Mouse (Mus musculus) CH12.LX (cell line): Measurements from ENCODE around the gene Tle6. TPM values are rescaled to one million over a fixed set of nuclear protein-coding genes. Genes with fewer than 3 reads are reported as not detected.

Experiments
- DNase-seq: peaks from one replicate; pipeline ENCODE4 v3.0.0-alpha.2; 2013; ENCODE audit errors: extremely low read depth
- H3K27ac ChIP-seq: 2 replicates; pipeline ENCODE4 v1.5.1; 2012; ENCODE audit warnings: low read depth, mild to moderate bottlenecking, control low read depth, moderate library complexity; ENCODE audit not compliant: insufficient read depth
- H3K27me3 ChIP-seq: replicated peaks from 2 replicates; pipeline ENCODE3; 2012; ENCODE audit warnings: inconsistent platforms
- H3K36me3 ChIP-seq, 2 experiments: replicated peaks in 1 of 2; 2 replicates each; pipeline versions ENCODE3 to v1.6.1; 2012; ENCODE audit warnings: inconsistent platforms in 1 of 2, low read length in 1 of 2, mild to moderate bottlenecking in 1 of 2, mixed read lengths in 1 of 2, moderate library complexity in 1 of 2; ENCODE audit not compliant: control insufficient read depth in 1 of 2, insufficient read depth in 1 of 2
- H3K4me1 ChIP-seq, 2 experiments: 2 replicates each; pipeline ENCODE4 v1.6.1; 2012; ENCODE audit warnings: inconsistent platforms in 1 of 2, moderate library complexity in 1 of 2; ENCODE audit not compliant: insufficient read depth in 2 of 2, control insufficient read depth in 1 of 2
- H3K4me2 ChIP-seq: 2 replicates; pipeline ENCODE4 v1.6.1; 2012; ENCODE audit warnings: low read depth, mild to moderate bottlenecking, control low read depth; ENCODE audit not compliant: poor library complexity, insufficient read depth, severe bottlenecking
- H3K4me3 ChIP-seq, 3 experiments: fragments of 150-350 bp in 1 of 3; sonication (generic) in 1 of 3; replicated peaks in 1 of 3; 2 replicates each; pipeline versions ENCODE3 to v1.5.1; 2011 to 2012; ENCODE audit warnings: low read depth in 2 of 3, low read length in 2 of 3, mild to moderate bottlenecking in 2 of 3, moderate library complexity in 2 of 3, control low read depth in 1 of 3, improper control_type of control experiment in 1 of 3, inconsistent platforms in 1 of 3, mixed read lengths in 1 of 3; ENCODE audit not compliant: poor library complexity in 1 of 3
- H3K79me2 ChIP-seq: replicated peaks from 2 replicates; pipeline ENCODE4 v1.6.1; 2012; ENCODE audit warnings: mild to moderate bottlenecking, moderate library complexity; ENCODE audit not compliant: control insufficient read depth, poor library complexity, insufficient read depth, severe bottlenecking; ENCODE audit errors: extremely low read depth
- H3K9ac ChIP-seq: 2 replicates; pipeline ENCODE4 v1.6.1; 2012; ENCODE audit warnings: low read depth, mild to moderate bottlenecking, control low read depth, moderate library complexity; ENCODE audit not compliant: insufficient read depth
- H3K9me3 ChIP-seq: replicated peaks from 2 replicates; pipeline ENCODE3; 2012; ENCODE audit warnings: low read length, inconsistent platforms, mixed read lengths
- BHLHE40 ChIP-seq: IDR thresholded peaks from 2 replicates; pipeline ENCODE4 v1.6.1; 2011; ENCODE audit warnings: mild to moderate bottlenecking, low read depth, low read length, improper control_type of control experiment
- CTCF ChIP-seq, 2 experiments: IDR thresholded peaks in 1 of 2; conservative IDR thresholded peaks in 1 of 2; 2 replicates each; pipeline ENCODE4 v1.5.1; 2011 to 2012; ENCODE audit warnings: low read depth in 2 of 2, low read length in 2 of 2, improper control_type of control experiment in 1 of 2, inconsistent platforms in 1 of 2, mild to moderate bottlenecking in 1 of 2, moderate library complexity in 1 of 2
- ELF1 ChIP-seq: IDR thresholded peaks from 2 replicates; pipeline ENCODE4 v1.6.1; 2014; ENCODE audit warnings: low read depth, mild to moderate bottlenecking, inconsistent platforms, low read length, improper control_type of control experiment
- HCFC1 ChIP-seq: IDR thresholded peaks from 2 replicates; pipeline ENCODE4 v1.6.1; 2012; ENCODE audit warnings: low read depth, mild to moderate bottlenecking, inconsistent platforms, low read length, improper control_type of control experiment
- IRF4 ChIP-seq: IDR thresholded peaks from 2 replicates; pipeline ENCODE4 v1.6.1; 2014; ENCODE audit warnings: low read depth, mild to moderate bottlenecking, inconsistent platforms, low read length, improper control_type of control experiment
- JUND ChIP-seq: conservative IDR thresholded peaks from 2 replicates; pipeline ENCODE4 v1.6.1; 2011; ENCODE audit warnings: low read depth, low read length, improper control_type of control experiment
- MAX ChIP-seq: IDR thresholded peaks from 2 replicates; pipeline ENCODE4 v1.6.1; 2011; ENCODE audit warnings: low read length, improper control_type of control experiment
- MEF2A ChIP-seq: IDR thresholded peaks from 2 replicates; pipeline ENCODE4 v1.6.1; 2014; ENCODE audit warnings: low read depth, mild to moderate bottlenecking, inconsistent platforms, low read length, improper control_type of control experiment, borderline replicate concordance
- NELFE ChIP-seq: IDR thresholded peaks from 2 replicates; pipeline ENCODE4 v1.6.1; 2011; ENCODE audit warnings: low read depth, low read length, improper control_type of control experiment
- PAX5 ChIP-seq: IDR thresholded peaks from 2 replicates; pipeline ENCODE4 v1.6.1; 2012; ENCODE audit warnings: low read length, inconsistent platforms, mixed read lengths
- POLR2A ChIP-seq: IDR thresholded peaks from 2 replicates; pipeline ENCODE4 v1.6.1; 2011; ENCODE audit warnings: low read depth, mild to moderate bottlenecking, improper control_type of control experiment, low read length
- RAD21 ChIP-seq: IDR thresholded peaks from 2 replicates; pipeline ENCODE4 v1.6.1; 2011; ENCODE audit warnings: low read depth, mild to moderate bottlenecking, low read length, improper control_type of control experiment, moderate library complexity
- TCF12 ChIP-seq: IDR thresholded peaks from 2 replicates; pipeline ENCODE4 v1.6.1; 2014; ENCODE audit warnings: low read depth, mild to moderate bottlenecking, inconsistent platforms, low read length, improper control_type of control experiment
- UBTF ChIP-seq: IDR thresholded peaks from 2 replicates; pipeline ENCODE4 v1.6.1; 2012; ENCODE audit warnings: low read depth, mild to moderate bottlenecking, inconsistent platforms, low read length, improper control_type of control experiment, moderate library complexity
- USF1 ChIP-seq: IDR thresholded peaks from 2 replicates; pipeline ENCODE4 v1.6.1; 2014; ENCODE audit warnings: low read depth, mild to moderate bottlenecking, inconsistent platforms, low read length, improper control_type of control experiment
- ZC3H11A ChIP-seq: IDR thresholded peaks from 2 replicates; pipeline ENCODE4 v1.6.1; 2012; ENCODE audit warnings: low read depth, mild to moderate bottlenecking, inconsistent platforms, low read length, improper control_type of control experiment
- ZKSCAN1 ChIP-seq: IDR thresholded peaks from 2 replicates; pipeline ENCODE4 v1.6.1; 2012; ENCODE audit warnings: low read depth, inconsistent platforms, low read length, improper control_type of control experiment, borderline replicate concordance
- ZMIZ1 ChIP-seq: IDR thresholded peaks from 2 replicates; pipeline ENCODE4 v1.6.1; 2012; ENCODE audit warnings: low read depth, mild to moderate bottlenecking, inconsistent platforms, low read length, improper control_type of control experiment
- dilution Hi-C: fragments of 300-500 bp; cut with MboI; formaldehyde crosslinking; loops from 2 replicates; pipeline ENCODE4 v1.14.3; 2020; ENCODE audit warnings: low sequenced_read_pairs; ENCODE audit not compliant: extremely low pct_unique_long_range_greater_than_20kb, extremely low pct_ligation_motif_present
- in situ Hi-C: fragments of 300-500 bp; cut with MboI; formaldehyde crosslinking; loops from 3 replicates; pipeline ENCODE4 v1.14.3; 2019; ENCODE audit warnings: low sequenced_read_pairs, low pct_ligation_motif_present, low pct_unique_long_range_greater_than_20kb, mixed read lengths
- polyA plus RNA-seq: library from polyadenylated mRNA; unstranded; fragments of >175 nt; gene quantifications from 2 replicates; pipeline ENCODE4 v1.2.1, GENCODE M21; 2012; ENCODE audit warnings: low read depth; ENCODE audit not compliant: insufficient read length
- total RNA-seq, 2 experiments: library from RNA; depleted of rRNA; stranded (reverse); fragments of 300-350 nt in 1 of 2; fragments of >200 nt in 1 of 2; gene quantifications; 2 replicates each; pipeline ENCODE4 v1.2.3; 2012 to 2014

The Tle6 gene
- total and polyA plus RNA-seq, 3 experiments = 0.39 to 1.3 (median 1.2) TPM

DNA sequence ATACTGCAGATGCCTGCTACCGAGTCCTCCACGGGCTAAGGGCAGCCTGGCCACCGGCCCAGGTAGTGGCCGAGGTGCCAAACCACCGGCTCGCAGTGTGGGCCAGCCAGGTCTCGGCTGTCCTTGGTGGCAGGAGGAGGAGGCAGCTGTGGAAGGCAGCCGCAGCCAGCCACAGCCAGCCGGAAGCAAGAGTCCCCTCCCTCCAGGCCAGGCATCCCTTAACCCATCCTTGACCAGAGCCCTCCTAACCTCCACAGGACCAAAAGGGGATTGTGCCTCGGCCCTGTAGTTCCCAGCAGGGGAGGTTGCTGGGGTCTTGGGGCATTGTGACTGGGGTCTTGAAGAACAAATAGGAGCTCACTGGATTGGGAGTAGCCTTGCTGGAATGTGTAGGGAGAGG, 36.7 kb downstream of the Tle6 start:
- TF ChIP-seq POLR2A (no peak), HCFC1 (no peak), PAX5 (no peak)
- TF ChIP-seq, all 38 proteins: peak for 0
- no peak for DNase-seq
- dilution Hi-C loops (no loop called here), in situ Hi-C loops (loop anchor here (5.0 kb wide), 1 partner anchor 38 kb away; the partner anchor contains the start of gene Tle6)
- no peak overlapping the region for H3K4me2 ChIP-seq
- peaks cover 8 to 25% of the 10 kb centered on the region in 2 experiments for H3K36me3 ChIP-seq
- no peak overlapping the region for H3K4me3 ChIP-seq
- H3K9ac ChIP-seq = no peak overlapping the region
- H3K27ac ChIP-seq = no peak overlapping the region
- no peaks in the 10 kb centered on the region for H3K9me3 ChIP-seq
- peaks cover 5 to 8% of the 10 kb centered on the region in 2 experiments; a peak in 3 of 4 replicates for H3K4me1 ChIP-seq
- peaks cover 82% of the 10 kb centered on the region for H3K27me3 ChIP-seq
- peaks cover 14% of the 10 kb centered on the region; the same call in 1 of the 2 replicates for H3K79me2 ChIP-seq

DNA sequence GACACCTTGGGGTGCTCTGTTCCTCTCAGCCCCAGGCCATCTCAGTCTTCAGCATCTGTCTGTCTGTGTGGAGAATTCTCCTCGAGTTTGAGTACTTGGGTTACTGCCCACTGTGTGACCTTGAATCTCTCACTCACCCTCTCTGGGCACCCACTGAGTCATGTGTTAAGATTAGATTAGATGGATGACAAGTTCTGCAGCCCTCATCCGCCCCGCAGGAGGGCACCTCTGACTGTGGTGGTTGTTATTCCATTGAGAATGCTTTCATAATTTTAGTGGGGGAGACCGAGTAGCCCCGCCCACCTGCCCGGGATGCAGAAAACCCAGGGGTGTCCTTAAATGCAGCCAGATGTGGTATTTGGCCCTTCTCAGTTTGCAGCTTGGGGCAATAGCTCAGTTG, 37.4 kb downstream of the Tle6 start:
- H3K9ac ChIP-seq = no peak overlapping the region
- no peak overlapping the region for H3K27ac ChIP-seq
- no peak overlapping the region for H3K4me2 ChIP-seq
- H3K4me1 ChIP-seq = peaks cover 5 to 8% of the 10 kb centered on the region in 2 experiments; a peak in 3 of 4 replicates
- dilution Hi-C loops = no loop called here
- no peaks in the 10 kb centered on the region for H3K9me3 ChIP-seq
- no peak overlapping the region for H3K4me3 ChIP-seq
- H3K27me3 ChIP-seq = peaks cover 80% of the 10 kb centered on the region
- peaks cover 8 to 25% of the 10 kb centered on the region in 2 experiments for H3K36me3 ChIP-seq
- peaks cover 14% of the 10 kb centered on the region; the same call in 1 of the 2 replicates for H3K79me2 ChIP-seq
- no peak for DNase-seq
- TF ChIP-seq ELF1 = no peak
- TF ChIP-seq NELFE = no peak
- in situ Hi-C loops = loop anchor here (5.0 kb wide), 1 partner anchor 39 kb away; the partner anchor contains the start of gene Tle6

DNA sequence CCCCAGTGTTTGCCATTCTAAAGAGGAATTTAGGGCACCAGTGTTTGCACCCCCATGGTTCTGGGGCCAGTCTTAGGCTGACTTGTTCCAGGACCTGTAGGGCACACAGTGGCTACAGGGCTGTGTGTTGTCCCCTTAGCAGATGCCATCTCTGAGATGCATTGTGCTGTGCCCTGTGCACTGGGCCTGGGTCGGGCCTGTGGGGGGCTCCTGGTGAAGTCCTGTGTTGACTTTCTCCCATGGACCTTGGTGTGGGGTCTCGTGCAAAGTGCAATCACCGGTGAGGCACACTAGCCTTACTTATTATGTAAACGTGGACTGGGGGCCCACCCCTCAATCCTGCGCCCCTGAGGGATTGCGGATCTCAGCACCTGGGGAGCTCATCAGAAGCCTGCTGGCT, 38.5 kb downstream of the Tle6 start:
- Histone ChIP-seq H3K27me3 (peaks cover 76% of the 10 kb centered on the region), H3K27ac (no peak overlapping the region), H3K4me2 (no peak overlapping the region), H3K9me3 (no peaks in the 10 kb centered on the region), H3K9ac (no peak overlapping the region), H3K4me3 (no peak overlapping the region), H3K4me1 (peaks cover 5 to 15% of the 10 kb centered on the region in 2 experiments; a peak in 3 of 4 replicates), H3K36me3 (peaks cover 8 to 25% of the 10 kb centered on the region in 2 experiments), H3K79me2 (peaks cover 14% of the 10 kb centered on the region; the same call in 1 of the 2 replicates)
- no peak for DNase-seq
- TF ChIP-seq USF1 (no peak), ZMIZ1 (no peak), JUND (no peak), UBTF (no peak), MEF2A (no peak), ZKSCAN1 (no peak), ZC3H11A (no peak), MAX (no peak), IRF4 (no peak), RAD21 (no peak), TCF12 (no peak), BHLHE40 (no peak), CTCF (conservative IDR thresholded peaks at IDR 0.05 in 1 of 2, IDR thresholded peaks at IDR 0.05 in 1 of 2; ENCODE audit: low read depth in 2 of 2, low read length in 2 of 2) (no peak)
- in situ Hi-C loops = loop anchor here (5.0 kb wide), 1 partner anchor 40 kb away; the partner anchor contains the start of gene Tle6
- dilution Hi-C loops = no loop called here
